Mouse (Mus musculus): ENCODE results near the gene Pde11a. TPM values are rescaled to one million over a fixed set of nuclear protein-coding genes. Genes with fewer than 3 reads are reported as not detected.

Gene Pde11a
- polyA plus RNA-seq, 1 experiment from 2014 or later = 0.12 TPM

- Histone ChIP-seq H3K27me3 (replicated peaks) (no peaks in the 10 kb centered on the region), H3K36me3 (no peaks in the 10 kb centered on the region), H3K4me1 (no peaks in the 10 kb centered on the region), H3K4me2 (no peak overlapping the region), H3K9ac (no peak overlapping the region), H3K4me3 (no peak overlapping the region), H3K27ac (no peak overlapping the region), H3K9me3 (replicated peaks) (no peaks in the 10 kb centered on the region)
- no peak for ATAC-seq
- 51% methylated on average over 3 of the region's 3 CpGs for WGBS (ENCODE audit: insufficient replicate concordance)
Measured at GRCm38 (mm10) chr2:76083901-76084300, 254.7 kb downstream of the Pde11a start.

- no peak overlapping the region for H3K4me3 ChIP-seq
- no peak overlapping the region for H3K4me2 ChIP-seq
- no peaks in the 10 kb centered on the region for H3K36me3 ChIP-seq
- ATAC-seq = no peak
- no peaks in the 10 kb centered on the region for H3K9me3 ChIP-seq (replicated peaks)
- no peaks in the 10 kb centered on the region for H3K4me1 ChIP-seq
- 75% methylated on average over 2 of the region's 2 CpGs for WGBS (ENCODE audit: insufficient replicate concordance)
- H3K9ac ChIP-seq = no peak overlapping the region
- H3K27me3 ChIP-seq (replicated peaks) = no peaks in the 10 kb centered on the region
- no peak overlapping the region for H3K27ac ChIP-seq
Measured at GRCm38 (mm10) chr2:76083396-76083795, 255.2 kb downstream of the Pde11a start.

GRCm38 (mm10) chr2:76081991-76082390 is 256.6 kb downstream of the Pde11a start:
- no peak overlapping the region for H3K4me3 ChIP-seq
- no peaks in the 10 kb centered on the region for H3K27me3 ChIP-seq (replicated peaks)
- no peak for ATAC-seq
- H3K36me3 ChIP-seq = no peaks in the 10 kb centered on the region
- H3K9me3 ChIP-seq (replicated peaks) = no peaks in the 10 kb centered on the region
- no peaks in the 10 kb centered on the region for H3K4me1 ChIP-seq
- H3K9ac ChIP-seq = no peak overlapping the region
- H3K4me2 ChIP-seq = no peak overlapping the region
- H3K27ac ChIP-seq = no peak overlapping the region
- 33% methylated on average over 5 of the region's 5 CpGs for WGBS (ENCODE audit: insufficient replicate concordance)

- H3K36me3 ChIP-seq = no peaks in the 10 kb centered on the region
- no peaks in the 10 kb centered on the region for H3K9me3 ChIP-seq (replicated peaks)
- ATAC-seq = no peak
- H3K27ac ChIP-seq = no peak overlapping the region
- H3K4me2 ChIP-seq = no peak overlapping the region
- no peaks in the 10 kb centered on the region for H3K27me3 ChIP-seq (replicated peaks)
- no peaks in the 10 kb centered on the region for H3K4me1 ChIP-seq
- H3K4me3 ChIP-seq = no peak overlapping the region
- WGBS (ENCODE audit: insufficient replicate concordance) = 62% methylated on average over 3 of the region's 3 CpGs
- H3K9ac ChIP-seq = no peak overlapping the region
Measured at GRCm38 (mm10) chr2:76080549-76080948, 258.0 kb downstream of the Pde11a start.

GRCm38 (mm10) chr2:76076838-76077237 is 261.7 kb downstream of the Pde11a start:
- H3K4me2 ChIP-seq = no peak overlapping the region
- H3K27me3 ChIP-seq (replicated peaks) = no peaks in the 10 kb centered on the region
- ATAC-seq = no peak
- no peak overlapping the region for H3K4me3 ChIP-seq
- H3K27ac ChIP-seq = no peak overlapping the region
- no peaks in the 10 kb centered on the region for H3K9me3 ChIP-seq (replicated peaks)
- H3K4me1 ChIP-seq = no peaks in the 10 kb centered on the region
- WGBS (ENCODE audit: insufficient replicate concordance) = 79% methylated on average over 2 of the region's 2 CpGs
- no peak overlapping the region for H3K9ac ChIP-seq
- H3K36me3 ChIP-seq = no peaks in the 10 kb centered on the region

- 75% methylated on average over 4 of the region's 4 CpGs for WGBS (ENCODE audit: insufficient replicate concordance)
- Histone ChIP-seq H3K4me3 (no peak overlapping the region), H3K27me3 (replicated peaks) (no peaks in the 10 kb centered on the region), H3K27ac (no peak overlapping the region), H3K4me1 (no peaks in the 10 kb centered on the region), H3K9ac (no peak overlapping the region), H3K36me3 (no peaks in the 10 kb centered on the region), H3K4me2 (no peak overlapping the region), H3K9me3 (replicated peaks) (no peaks in the 10 kb centered on the region)
- ATAC-seq = no peak
Measured at GRCm38 (mm10) chr2:76076047-76076446, 262.5 kb downstream of the Pde11a start.

- Histone ChIP-seq H3K27ac (no peak overlapping the region), H3K36me3 (no peaks in the 10 kb centered on the region), H3K9me3 (replicated peaks) (no peaks in the 10 kb centered on the region), H3K4me2 (no peak overlapping the region), H3K27me3 (replicated peaks) (no peaks in the 10 kb centered on the region), H3K4me1 (peaks cover 5% of the 10 kb centered on the region; the same call in 1 of the 2 replicates), H3K9ac (no peak overlapping the region), H3K4me3 (no peak overlapping the region)
- 60% methylated on average over 6 of the region's 6 CpGs for WGBS (ENCODE audit: insufficient replicate concordance)
- no peak for ATAC-seq
Measured at GRCm38 (mm10) chr2:76073079-76073478, 265.5 kb downstream of the Pde11a start.

- under 1% methylated on average over 19 of the region's 19 CpGs for WGBS (ENCODE audit: insufficient replicate concordance)
- Histone ChIP-seq H3K4me1 (peaks cover 5% of the 10 kb centered on the region; the same call in 1 of the 2 replicates), H3K27ac (no peak overlapping the region), H3K36me3 (no peaks in the 10 kb centered on the region), H3K9me3 (replicated peaks) (no peaks in the 10 kb centered on the region), H3K27me3 (replicated peaks) (no peaks in the 10 kb centered on the region), H3K4me2 (peak overlapping the region; percentile 62), H3K4me3 (peak overlapping the region; percentile 43), H3K9ac (peak overlapping the region; percentile 24; the same call in 1 of the 2 replicates)
- peak; percentile 58; the same call in 1 of the 2 replicates for ATAC-seq
Measured at GRCm38 (mm10) chr2:76070432-76071306, 267.9 kb downstream of the Pde11a start.

GRCm38 (mm10) chr2:76069238-76069637 is 269.3 kb downstream of the Pde11a start:
- WGBS (ENCODE audit: insufficient replicate concordance) = 74% methylated on average over 13 of the region's 13 CpGs
- Histone ChIP-seq H3K4me2 (no peak overlapping the region), H3K36me3 (no peaks in the 10 kb centered on the region), H3K27me3 (replicated peaks) (no peaks in the 10 kb centered on the region), H3K4me1 (peaks cover 5% of the 10 kb centered on the region; the same call in 1 of the 2 replicates), H3K4me3 (no peak overlapping the region), H3K9me3 (replicated peaks) (no peaks in the 10 kb centered on the region), H3K27ac (no peak overlapping the region), H3K9ac (no peak overlapping the region)
- ATAC-seq = no peak

GRCm38 (mm10) chr2:76068155-76068554 is 270.4 kb downstream of the Pde11a start:
- Histone ChIP-seq H3K27me3 (replicated peaks) (no peaks in the 10 kb centered on the region), H3K36me3 (no peaks in the 10 kb centered on the region), H3K9me3 (replicated peaks) (no peaks in the 10 kb centered on the region), H3K4me2 (no peak overlapping the region), H3K27ac (no peak overlapping the region), H3K4me3 (no peak overlapping the region), H3K9ac (no peak overlapping the region), H3K4me1 (peaks cover 5% of the 10 kb centered on the region; the same call in 1 of the 2 replicates)
- WGBS (ENCODE audit: insufficient replicate concordance) = 85% methylated on average over 10 of the region's 10 CpGs
- ATAC-seq = no peak

GRCm38 (mm10) chr2:76067144-76067543 is 271.4 kb downstream of the Pde11a start:
- Histone ChIP-seq H3K9ac (no peak overlapping the region), H3K9me3 (replicated peaks) (no peaks in the 10 kb centered on the region), H3K27me3 (replicated peaks) (no peaks in the 10 kb centered on the region), H3K27ac (no peak overlapping the region), H3K4me3 (no peak overlapping the region), H3K4me2 (no peak overlapping the region), H3K4me1 (peaks cover 5% of the 10 kb centered on the region; the same call in 1 of the 2 replicates), H3K36me3 (no peaks in the 10 kb centered on the region)
- no peak for ATAC-seq
- WGBS (ENCODE audit: insufficient replicate concordance) = 50% methylated on average over 4 of the region's 4 CpGs

- Histone ChIP-seq H3K27ac (no peak overlapping the region), H3K4me1 (0 out of 2 replicates have a peak, but pooled peaks cover 2% of the 10 kb centered on the region), H3K4me3 (no peak overlapping the region), H3K27me3 (replicated peaks) (no peaks in the 10 kb centered on the region), H3K36me3 (no peaks in the 10 kb centered on the region), H3K9me3 (replicated peaks) (no peaks in the 10 kb centered on the region), H3K9ac (no peak overlapping the region), H3K4me2 (no peak overlapping the region)
- no peak for ATAC-seq
- 34% methylated on average over 7 of the region's 7 CpGs for WGBS (ENCODE audit: insufficient replicate concordance)
Measured at GRCm38 (mm10) chr2:76065292-76065691, 273.3 kb downstream of the Pde11a start.
